Mouse (Mus musculus): ENCODE results near the gene Gm10382. TPM values are rescaled to one million over a fixed set of nuclear protein-coding genes. Genes with fewer than 3 reads are reported as not detected.
A peak's percentile ranks its signal among the peaks of the same experiment; 100 is the strongest.

Gm10382 gene
- polyA plus RNA-seq, 1 experiment from 2014 or later = 0.20 TPM

DNA sequence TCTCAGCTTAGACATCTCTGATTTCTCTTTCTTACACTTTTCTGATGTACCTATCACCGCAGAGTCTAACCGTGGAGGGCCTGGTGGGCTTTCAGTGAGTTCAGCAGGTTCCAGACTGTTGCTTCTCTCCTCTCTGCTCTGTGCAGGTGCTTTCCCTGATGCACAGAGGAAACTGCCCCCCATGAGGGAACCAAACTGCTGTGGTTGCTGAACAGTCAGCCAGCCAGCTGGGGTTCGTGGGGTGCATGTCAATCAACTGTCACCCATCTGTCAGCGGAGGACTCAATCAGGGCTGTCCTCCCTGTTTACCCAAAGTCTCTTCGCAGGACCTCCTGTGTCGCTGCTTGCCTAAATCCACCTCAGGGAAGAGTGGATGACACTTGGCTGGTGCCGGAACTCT lies 11.9 kb upstream of the Gm10382 start:
- no peak for ATAC-seq (ENCODE audit: insufficient number of reproducible peaks, insufficient read depth, low FRiP score, low read depth)
- 62% methylated on average over 7 of the region's 7 CpGs for WGBS
- no peak overlapping the region for H3K4me2 ChIP-seq (replicated peaks; ENCODE audit: low read depth, low read length)
- no peaks in the 10 kb centered on the region for H3K9me3 ChIP-seq (ENCODE audit: control insufficient read depth, low read depth, low read length)
- H3K36me3 ChIP-seq (ENCODE audit: control insufficient read depth, insufficient read depth, low read length) = no peaks in the 10 kb centered on the region
- H3K4me1 ChIP-seq (ENCODE audit: control insufficient read depth, insufficient read depth, low read length) = no peaks in the 10 kb centered on the region
- no peak overlapping the region for H3K27ac ChIP-seq (ENCODE audit: low read length)
- H3K4me3 ChIP-seq (ENCODE audit: low read depth, low read length) = no peak overlapping the region
- no peak overlapping the region for H3K9ac ChIP-seq (replicated peaks; ENCODE audit: low read depth, low read length)
- no peaks in the 10 kb centered on the region for H3K27me3 ChIP-seq (ENCODE audit: control insufficient read depth, insufficient read depth, low read length)

DNA sequence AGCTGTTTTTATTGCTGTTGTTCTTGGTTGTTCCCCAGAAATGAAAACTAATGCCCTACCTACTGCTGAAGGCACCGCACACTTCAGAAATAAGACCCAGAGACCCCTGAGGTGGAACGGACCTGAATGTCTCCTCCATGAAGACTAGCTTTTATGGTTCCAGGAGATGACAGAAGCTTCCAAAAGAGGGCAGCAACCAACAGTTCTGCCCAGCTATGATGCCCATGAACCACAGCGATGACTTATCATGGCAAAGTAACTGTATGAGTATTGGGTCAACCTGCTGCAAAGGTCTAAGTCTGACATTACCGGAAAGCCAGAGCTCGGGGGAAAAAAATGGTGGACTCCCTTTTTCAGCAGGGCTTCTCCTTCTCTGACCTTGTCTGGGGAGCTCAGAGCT lies 10.2 kb upstream of the Gm10382 start:
- no peaks in the 10 kb centered on the region for H3K9me3 ChIP-seq (ENCODE audit: control insufficient read depth, low read depth, low read length)
- ATAC-seq (ENCODE audit: insufficient number of reproducible peaks, insufficient read depth, low FRiP score, low read depth) = no peak
- no peaks in the 10 kb centered on the region for H3K27me3 ChIP-seq (ENCODE audit: control insufficient read depth, insufficient read depth, low read length)
- no peak overlapping the region for H3K4me3 ChIP-seq (ENCODE audit: low read depth, low read length)
- peaks cover 4% of the 10 kb centered on the region; the same call in 1 of the 2 replicates for H3K36me3 ChIP-seq (ENCODE audit: control insufficient read depth, insufficient read depth, low read length)
- H3K9ac ChIP-seq (replicated peaks; ENCODE audit: low read depth, low read length) = no peak overlapping the region
- no peaks in the 10 kb centered on the region for H3K4me1 ChIP-seq (ENCODE audit: control insufficient read depth, insufficient read depth, low read length)
- H3K4me2 ChIP-seq (replicated peaks; ENCODE audit: low read depth, low read length) = no peak overlapping the region
- no peak overlapping the region for H3K27ac ChIP-seq (ENCODE audit: low read length)
- 83% methylated on average over 5 of the region's 5 CpGs for WGBS

DNA sequence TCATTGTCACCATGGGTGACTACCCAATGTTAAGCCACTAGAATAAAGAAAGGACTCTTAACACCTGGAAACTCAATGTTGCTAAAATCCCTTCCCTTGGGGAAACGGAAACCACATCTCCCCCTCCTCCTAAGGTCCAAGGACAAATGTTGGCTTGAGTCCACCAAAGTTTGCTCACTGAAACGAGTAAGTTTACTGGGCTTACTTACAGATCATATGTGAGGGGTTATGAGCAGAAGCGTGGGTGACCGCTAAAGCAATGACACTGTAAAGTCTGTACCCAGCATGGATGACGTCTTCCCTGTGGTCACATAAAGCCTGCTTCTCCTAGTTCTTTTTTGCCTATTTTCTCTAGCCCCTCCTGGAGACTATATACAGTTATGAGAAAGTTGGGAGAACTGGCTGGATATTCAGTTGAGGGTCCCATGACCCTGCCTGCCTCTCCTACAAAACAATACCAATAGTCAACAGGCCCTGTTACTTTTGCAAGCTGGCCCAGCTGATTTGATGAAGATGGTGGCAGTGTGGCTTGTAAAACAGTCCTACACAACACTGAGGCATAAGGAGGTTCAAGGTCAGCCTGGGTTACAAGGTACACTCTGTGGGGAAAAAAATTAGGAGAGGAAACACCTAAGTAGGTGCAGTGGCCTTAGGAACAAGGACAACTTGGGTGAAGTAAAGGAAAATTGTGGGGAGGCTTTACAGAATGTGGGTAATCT lies 7.0 kb upstream of the Gm10382 start:
- no peak overlapping the region for H3K9ac ChIP-seq (replicated peaks; ENCODE audit: low read depth, low read length)
- peaks cover 22% of the 10 kb centered on the region for H3K36me3 ChIP-seq (ENCODE audit: control insufficient read depth, insufficient read depth, low read length)
- H3K9me3 ChIP-seq (ENCODE audit: control insufficient read depth, low read depth, low read length) = no peaks in the 10 kb centered on the region
- H3K27me3 ChIP-seq (ENCODE audit: control insufficient read depth, insufficient read depth, low read length) = no peaks in the 10 kb centered on the region
- H3K4me2 ChIP-seq (replicated peaks; ENCODE audit: low read depth, low read length) = no peak overlapping the region
- peaks cover 3% of the 10 kb centered on the region; the same call in 1 of the 2 replicates for H3K4me1 ChIP-seq (ENCODE audit: control insufficient read depth, insufficient read depth, low read length)
- 74% methylated on average over 5 of the region's 5 CpGs for WGBS
- no peak overlapping the region for H3K4me3 ChIP-seq (ENCODE audit: low read depth, low read length)
- H3K27ac ChIP-seq (ENCODE audit: low read length) = no peak overlapping the region
- ATAC-seq (ENCODE audit: insufficient number of reproducible peaks, insufficient read depth, low FRiP score, low read depth) = no peak

DNA sequence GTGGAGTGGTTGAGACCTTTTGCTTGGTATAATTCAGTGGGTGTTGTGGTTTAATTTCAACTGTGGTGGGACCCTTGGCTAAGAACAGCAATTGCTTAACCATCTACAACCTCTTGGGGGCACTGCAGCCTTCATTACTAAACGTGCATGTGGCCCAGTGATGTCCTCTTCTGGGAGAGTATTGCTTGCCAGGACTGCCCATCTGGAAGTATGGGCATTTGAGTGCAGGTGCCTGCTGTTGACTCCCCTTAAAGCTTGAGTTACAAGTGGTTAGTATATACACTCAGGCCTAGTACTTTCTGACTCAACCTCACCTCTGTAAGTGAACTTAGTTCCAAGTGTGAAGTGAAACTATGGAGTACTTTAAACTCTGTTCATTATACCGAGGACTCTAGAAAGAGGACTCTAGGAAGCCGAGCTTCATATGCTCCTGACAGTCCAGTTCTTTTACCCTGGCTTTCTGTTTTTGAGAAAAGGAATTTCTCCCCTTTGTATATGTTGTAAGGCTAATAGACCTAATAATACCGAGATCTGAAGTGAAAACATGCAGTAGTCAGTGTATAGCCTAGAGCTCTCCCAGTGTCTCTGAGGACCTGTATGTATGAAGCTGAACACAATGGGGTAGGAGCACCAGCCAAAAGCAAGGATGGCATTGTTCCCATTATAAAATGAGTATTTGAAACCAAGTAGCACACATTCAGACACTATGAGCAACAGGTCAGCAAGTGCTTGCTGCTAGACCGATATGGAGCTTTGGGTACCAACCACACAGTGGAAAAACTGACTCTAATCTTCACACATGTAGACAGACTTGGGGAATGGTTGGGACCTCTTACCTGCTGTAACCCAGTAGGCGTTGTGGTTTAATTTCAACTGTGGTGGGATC lies 6.2 kb upstream of the Gm10382 start:
- Histone ChIP-seq H3K9ac (replicated peaks; ENCODE audit: low read depth, low read length) (no peak overlapping the region), H3K36me3 (ENCODE audit: control insufficient read depth, insufficient read depth, low read length) (peaks cover 22% of the 10 kb centered on the region), H3K27ac (ENCODE audit: low read length) (no peak overlapping the region), H3K27me3 (ENCODE audit: control insufficient read depth, insufficient read depth, low read length) (no peaks in the 10 kb centered on the region), H3K4me1 (ENCODE audit: control insufficient read depth, insufficient read depth, low read length) (peaks cover 3% of the 10 kb centered on the region; the same call in 1 of the 2 replicates), H3K4me2 (replicated peaks; ENCODE audit: low read depth, low read length) (no peak overlapping the region), H3K9me3 (ENCODE audit: control insufficient read depth, low read depth, low read length) (no peaks in the 10 kb centered on the region), H3K4me3 (ENCODE audit: low read depth, low read length) (no peak overlapping the region)
- peak; percentile 61; the same call in 1 of the 2 replicates for ATAC-seq (ENCODE audit: insufficient number of reproducible peaks, insufficient read depth, low FRiP score, low read depth)
- WGBS = 47% methylated on average over 6 of the region's 6 CpGs

DNA sequence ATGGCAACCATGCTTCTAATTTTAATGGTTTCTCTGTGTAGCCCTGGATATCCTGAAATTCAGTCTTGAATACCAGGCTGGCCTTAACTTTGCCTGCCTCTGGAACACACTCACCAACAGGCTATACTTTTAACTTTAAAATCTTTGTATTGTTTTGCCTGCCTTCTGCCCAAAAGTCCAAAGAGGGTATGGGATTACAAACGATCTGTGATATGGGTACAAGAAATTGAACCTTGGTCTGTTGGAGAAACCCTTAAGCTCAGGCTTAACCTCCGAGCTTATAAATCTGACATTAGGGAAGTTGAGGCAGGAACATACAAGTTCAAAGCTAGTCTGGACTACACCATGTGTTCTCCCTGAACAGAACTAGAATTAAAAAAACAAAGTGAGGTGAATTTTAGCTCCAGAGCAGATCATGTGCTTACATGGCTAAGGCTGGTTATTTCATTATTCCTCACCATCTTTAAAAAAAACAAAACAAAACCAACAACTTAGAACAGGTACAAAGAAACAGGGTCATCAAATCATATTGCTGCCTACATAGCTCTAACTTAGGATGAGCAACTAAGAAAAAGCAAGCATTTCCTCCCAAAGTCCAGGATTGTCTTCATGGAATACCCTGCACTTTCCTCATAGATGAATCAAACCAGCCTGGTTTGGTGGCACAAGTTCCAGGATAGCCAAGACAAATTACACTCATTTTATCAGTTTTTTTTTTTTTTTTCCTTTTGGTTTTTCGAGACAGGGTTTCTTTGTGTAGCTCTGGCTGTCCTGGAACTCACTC lies 5.3 kb upstream of the Gm10382 start:
- no peak overlapping the region for H3K4me3 ChIP-seq (ENCODE audit: low read depth, low read length)
- no peak overlapping the region for H3K27ac ChIP-seq (ENCODE audit: low read length)
- H3K9me3 ChIP-seq (ENCODE audit: control insufficient read depth, low read depth, low read length) = no peaks in the 10 kb centered on the region
- no peak for ATAC-seq (ENCODE audit: insufficient number of reproducible peaks, insufficient read depth, low FRiP score, low read depth)
- no peak overlapping the region for H3K4me2 ChIP-seq (replicated peaks; ENCODE audit: low read depth, low read length)
- H3K4me1 ChIP-seq (ENCODE audit: control insufficient read depth, insufficient read depth, low read length) = peaks cover 3% of the 10 kb centered on the region; the same call in 1 of the 2 replicates
- H3K36me3 ChIP-seq (ENCODE audit: control insufficient read depth, insufficient read depth, low read length) = peaks cover 22% of the 10 kb centered on the region
- H3K9ac ChIP-seq (replicated peaks; ENCODE audit: low read depth, low read length) = no peak overlapping the region
- no peaks in the 10 kb centered on the region for H3K27me3 ChIP-seq (ENCODE audit: control insufficient read depth, insufficient read depth, low read length)
- 67% methylated on average over 3 of the region's 3 CpGs for WGBS

DNA sequence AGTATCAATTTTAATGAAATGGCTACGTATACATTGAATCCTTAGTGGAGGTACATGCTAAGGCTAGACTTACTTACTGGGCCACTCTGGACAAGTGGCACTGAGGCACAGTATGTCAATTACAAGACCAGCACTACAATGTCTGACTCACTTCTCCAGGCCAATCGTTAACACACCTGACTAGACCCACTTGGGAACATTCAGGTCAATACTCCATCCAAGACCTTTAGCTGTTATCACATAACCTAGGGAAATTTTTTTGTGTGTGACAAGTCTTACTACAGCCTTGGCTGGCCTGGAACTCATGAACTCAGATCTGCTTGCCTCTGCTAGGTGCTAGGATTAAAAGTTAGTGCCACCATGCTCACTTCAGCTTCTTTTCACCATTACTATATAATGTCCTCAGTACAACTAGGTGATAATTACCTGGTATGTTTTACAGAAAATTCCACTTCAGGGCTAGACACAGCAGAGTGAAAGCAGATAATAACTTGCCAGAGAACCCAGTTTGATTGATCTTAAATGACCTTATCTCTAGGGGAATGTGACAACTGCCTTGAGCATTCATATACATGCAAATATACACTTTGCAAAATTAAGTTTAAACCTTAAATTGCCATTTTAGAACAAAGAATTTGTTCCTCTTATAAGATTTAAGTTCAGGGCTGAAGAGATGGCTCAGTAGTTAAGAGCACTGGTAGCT lies 4.5 kb upstream of the Gm10382 start:
- peaks cover 3% of the 10 kb centered on the region; the same call in 1 of the 2 replicates for H3K4me1 ChIP-seq (ENCODE audit: control insufficient read depth, insufficient read depth, low read length)
- 86% methylated on average over 2 of the region's 2 CpGs for WGBS
- no peaks in the 10 kb centered on the region for H3K9me3 ChIP-seq (ENCODE audit: control insufficient read depth, low read depth, low read length)
- no peak overlapping the region for H3K4me2 ChIP-seq (replicated peaks; ENCODE audit: low read depth, low read length)
- no peak overlapping the region for H3K9ac ChIP-seq (replicated peaks; ENCODE audit: low read depth, low read length)
- no peak for ATAC-seq (ENCODE audit: insufficient number of reproducible peaks, insufficient read depth, low FRiP score, low read depth)
- peaks cover 22% of the 10 kb centered on the region for H3K36me3 ChIP-seq (ENCODE audit: control insufficient read depth, insufficient read depth, low read length)
- H3K4me3 ChIP-seq (ENCODE audit: low read depth, low read length) = no peak overlapping the region
- H3K27ac ChIP-seq (ENCODE audit: low read length) = no peak overlapping the region
- H3K27me3 ChIP-seq (ENCODE audit: control insufficient read depth, insufficient read depth, low read length) = no peaks in the 10 kb centered on the region

DNA sequence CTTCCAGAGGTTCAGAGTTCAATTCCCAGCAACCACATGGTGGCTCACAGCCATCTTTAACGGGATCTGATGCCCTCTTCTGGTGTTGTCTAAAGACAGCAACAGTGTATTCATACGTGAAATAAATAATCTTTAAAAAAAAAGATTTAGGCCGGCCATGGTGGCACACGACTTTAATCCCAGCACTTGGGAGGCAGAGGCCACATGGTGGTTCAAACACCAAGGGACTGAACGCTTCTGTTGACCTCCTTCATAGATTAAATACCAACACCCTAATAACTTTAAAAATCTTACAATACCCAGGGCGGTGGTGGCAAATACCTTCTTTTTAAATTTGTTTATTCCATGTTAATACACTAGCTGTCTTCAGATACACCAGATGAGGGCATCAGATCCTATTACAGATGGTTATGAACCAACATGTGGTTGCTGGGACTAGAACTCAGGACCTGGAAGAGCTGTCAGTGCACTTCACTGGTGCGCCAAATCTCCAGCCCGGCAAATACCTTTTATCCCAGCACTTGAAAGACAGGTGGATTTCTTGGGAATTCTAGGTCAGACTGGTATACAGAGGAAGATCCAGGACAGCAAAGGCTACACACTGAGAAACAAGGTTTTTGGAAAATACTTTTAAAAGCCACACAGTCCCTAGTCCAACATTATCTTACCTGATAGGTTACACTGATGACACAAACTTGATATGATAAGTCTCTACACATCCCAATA lies 3.7 kb upstream of the Gm10382 start:
- 72% methylated on average over 8 of the region's 8 CpGs for WGBS
- no peak overlapping the region for H3K4me3 ChIP-seq (ENCODE audit: low read depth, low read length)
- H3K9ac ChIP-seq (replicated peaks; ENCODE audit: low read depth, low read length) = no peak overlapping the region
- H3K27ac ChIP-seq (ENCODE audit: low read length) = no peak overlapping the region
- no peak overlapping the region for H3K4me2 ChIP-seq (replicated peaks; ENCODE audit: low read depth, low read length)
- H3K36me3 ChIP-seq (ENCODE audit: control insufficient read depth, insufficient read depth, low read length) = peaks cover 22% of the 10 kb centered on the region
- H3K27me3 ChIP-seq (ENCODE audit: control insufficient read depth, insufficient read depth, low read length) = no peaks in the 10 kb centered on the region
- H3K9me3 ChIP-seq (ENCODE audit: control insufficient read depth, low read depth, low read length) = no peaks in the 10 kb centered on the region
- peaks cover 3% of the 10 kb centered on the region; the same call in 1 of the 2 replicates for H3K4me1 ChIP-seq (ENCODE audit: control insufficient read depth, insufficient read depth, low read length)
- ATAC-seq (ENCODE audit: insufficient number of reproducible peaks, insufficient read depth, low FRiP score, low read depth) = no peak
